Mouse (Mus musculus): ENCODE results near the gene Slc9b1.
A peak's percentile ranks its signal among the peaks of the same experiment; 100 is the strongest.

Gene Slc9b1

DNA sequence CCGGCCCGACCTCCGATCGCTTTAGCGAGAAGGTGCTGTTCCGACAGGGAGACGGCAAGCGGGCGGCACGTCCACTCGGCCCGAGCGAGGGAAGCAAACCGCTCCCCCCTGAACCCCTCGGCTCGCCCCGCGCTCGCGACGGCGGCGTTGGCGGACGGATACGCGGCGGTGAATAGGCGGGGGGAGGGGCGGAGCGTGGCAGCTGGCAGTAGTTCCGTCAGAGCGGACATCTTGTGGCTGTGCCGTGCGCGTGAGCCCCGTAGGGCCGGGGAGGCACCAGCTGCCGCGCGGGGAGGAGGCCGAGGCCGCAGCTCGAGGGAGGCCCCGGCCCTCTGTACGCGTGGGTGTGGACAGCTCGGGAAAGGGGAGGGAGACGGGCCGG, 90.7 kb downstream of the Slc9b1 start:
- peak; percentile 95 for DNase-seq (ENCODE audit: low read depth, low spot score)

DNA sequence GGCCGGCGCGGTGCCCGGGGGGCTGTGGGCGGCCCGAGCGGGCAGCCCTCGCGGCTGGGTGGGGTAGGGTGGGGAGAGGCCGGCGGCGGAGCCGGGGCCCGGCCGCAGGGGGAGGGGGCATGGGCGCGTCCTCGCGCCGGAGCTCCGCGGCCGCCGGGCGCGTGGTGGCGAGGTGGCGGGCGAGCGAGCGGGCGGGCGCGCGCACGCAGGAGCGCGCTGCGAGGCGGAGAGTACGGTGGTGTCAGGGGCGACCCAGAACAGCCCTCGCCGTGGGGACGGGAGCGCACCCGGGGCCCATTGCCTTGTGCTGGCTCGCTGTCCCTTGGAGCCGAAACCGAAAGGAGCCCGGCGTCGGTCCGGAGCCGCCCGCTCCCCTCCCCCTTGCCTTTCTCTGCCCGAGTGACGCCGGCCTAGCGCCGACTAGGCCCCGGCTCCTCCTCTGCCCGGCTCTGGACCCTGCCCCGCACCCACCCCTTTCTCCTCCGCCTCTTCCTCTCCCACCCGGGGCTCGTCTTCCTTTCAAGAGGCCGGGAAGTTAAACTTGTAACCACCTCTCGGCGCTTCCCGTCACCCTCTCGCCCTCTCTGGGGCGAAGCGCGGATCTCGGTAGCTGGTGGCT, 91.2 kb downstream of the Slc9b1 start:
- DNase-seq (ENCODE audit: low read depth, low spot score): peak; percentile 91

- no peak for DNase-seq (ENCODE audit: low read depth, low spot score)
Measured at GRCm38 (mm10) chr3:135439651-135440050, 91.8 kb downstream of the Slc9b1 start.

DNA sequence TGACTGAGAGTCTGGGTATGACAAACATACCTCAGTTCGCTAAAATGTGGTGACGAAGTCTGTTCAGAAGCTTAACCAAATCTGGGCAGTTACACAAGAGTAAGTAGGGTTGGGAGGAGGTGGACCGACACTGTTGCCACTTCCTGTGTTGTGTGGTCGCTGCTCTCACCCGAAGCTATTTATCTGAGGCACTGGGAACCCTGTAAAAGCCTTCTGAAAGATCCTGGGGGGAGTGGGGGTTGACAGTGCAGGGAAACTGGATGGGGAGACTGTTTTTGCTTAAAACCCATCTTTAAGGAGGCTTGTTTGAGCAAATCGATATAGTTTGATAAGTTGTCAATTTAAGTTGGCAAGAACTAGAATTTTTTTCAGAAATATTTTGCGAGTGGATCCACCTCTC, 92.4 kb downstream of the Slc9b1 start:
- peak; percentile 80 for DNase-seq (ENCODE audit: low read depth, low spot score)

DNA sequence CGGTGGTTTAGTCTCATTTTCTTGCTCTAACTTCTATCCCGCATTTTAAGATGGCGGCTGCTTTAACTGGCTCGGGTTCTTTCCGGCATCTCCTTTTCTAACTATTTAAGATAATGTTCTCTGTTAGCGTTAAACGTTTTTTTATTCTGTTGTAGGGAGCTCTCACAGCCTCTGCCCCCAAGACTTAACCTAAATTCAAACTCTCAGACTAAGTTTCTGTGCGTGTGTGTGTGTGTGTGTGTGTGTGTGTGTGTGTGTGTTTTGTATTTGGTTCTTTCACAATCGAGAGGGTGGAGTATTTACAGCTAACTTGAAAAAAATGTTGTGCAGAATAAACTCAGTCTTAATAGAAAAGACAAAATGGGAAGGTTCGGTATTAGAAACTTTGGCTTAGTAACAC, 92.8 kb downstream of the Slc9b1 start:
- DNase-seq (ENCODE audit: low read depth, low spot score): no peak

DNA sequence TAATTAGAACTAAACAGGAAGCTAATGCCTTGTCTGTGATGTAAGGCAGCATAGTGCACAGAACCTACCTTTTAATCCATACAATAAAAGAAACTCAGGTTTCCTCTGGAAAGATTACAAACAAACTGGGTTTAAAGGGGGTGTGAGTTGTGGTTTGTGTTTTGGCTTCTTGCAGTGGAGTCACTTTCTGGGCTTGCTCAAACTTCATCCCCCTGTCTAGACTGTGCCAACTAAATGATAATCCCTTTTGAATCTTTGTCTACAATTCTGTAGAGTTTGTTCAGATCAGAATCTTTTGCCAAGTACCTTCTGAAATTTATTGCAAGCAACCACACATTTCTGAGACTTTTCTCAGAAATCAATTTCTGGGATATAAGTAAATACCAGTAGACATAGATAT, 97.1 kb downstream of the Slc9b1 start:
- no peak for DNase-seq (ENCODE audit: low read depth, low spot score)

Data from A20 (cell line).